Mouse (Mus musculus) intestine, embryonic 15.5 days (tissue): ENCODE measurements around the gene Pomgnt2. TPM values are rescaled to one million over a fixed set of nuclear protein-coding genes. Genes with fewer than 3 reads are reported as not detected.

Source experiments
- ATAC-seq: fragments of 200-750 bp; cut with Nextera tagmentation; 2 replicates; pipeline ENCODE4 v1.8.0; 2017; ENCODE audit warnings: moderate TSS enrichment, moderate library complexity
- H3K27ac ChIP-seq: fragments of 300-500 bp; sonication (generic); 2 replicates; pipeline ENCODE4 v1.5.1; 2015; ENCODE audit warnings: mild to moderate bottlenecking, inconsistent platforms
- H3K27me3 ChIP-seq: fragments of 300-500 bp; sonication (generic); replicated peaks from 2 replicates; pipeline ENCODE4 v1.6.1; 2015; ENCODE audit warnings: inconsistent platforms
- H3K36me3 ChIP-seq: fragments of 300-500 bp; sonication (generic); 2 replicates; pipeline ENCODE4 v1.6.1; 2015; ENCODE audit warnings: inconsistent platforms
- H3K4me1 ChIP-seq: fragments of 300-500 bp; sonication (generic); replicated peaks from 2 replicates; pipeline ENCODE4 v1.6.1; 2015; ENCODE audit warnings: inconsistent platforms
- H3K4me2 ChIP-seq: fragments of 300-500 bp; sonication (generic); replicated peaks from 2 replicates; pipeline ENCODE4 v1.6.1; 2015; ENCODE audit warnings: mild to moderate bottlenecking, inconsistent platforms
- H3K4me3 ChIP-seq: fragments of 300-500 bp; sonication (generic); replicated peaks from 2 replicates; pipeline ENCODE4 v1.5.1; 2015; ENCODE audit warnings: inconsistent platforms
- H3K9ac ChIP-seq: fragments of 300-500 bp; sonication (generic); 2 replicates; pipeline ENCODE4 v1.6.1; 2015; ENCODE audit warnings: inconsistent platforms
- H3K9me3 ChIP-seq: fragments of 300-500 bp; sonication (generic); 2 replicates; pipeline ENCODE4 v1.6.1; 2016; ENCODE audit warnings: inconsistent platforms
- WGBS: fragments of 180-500 bp; shearing (Covaris S2); methylation state at CpG from one replicate; pipeline ENCODE4 v1.1.7; 2015; 5-methylcytosine and 5-hydroxymethylcytosine counted together
- polyA plus RNA-seq: library from polyadenylated mRNA; unstranded; fragments of >200 nt; fragmentation: Nextera tagmentation; extraction: Ambion mirVana; gene quantifications from 2 replicates; pipeline ENCODE4 v1.2.1, GENCODE M21; 2015

Pomgnt2 gene
- polyA plus RNA-seq, 1 experiment from 2014 or later, result 12.9 TPM

DNA sequence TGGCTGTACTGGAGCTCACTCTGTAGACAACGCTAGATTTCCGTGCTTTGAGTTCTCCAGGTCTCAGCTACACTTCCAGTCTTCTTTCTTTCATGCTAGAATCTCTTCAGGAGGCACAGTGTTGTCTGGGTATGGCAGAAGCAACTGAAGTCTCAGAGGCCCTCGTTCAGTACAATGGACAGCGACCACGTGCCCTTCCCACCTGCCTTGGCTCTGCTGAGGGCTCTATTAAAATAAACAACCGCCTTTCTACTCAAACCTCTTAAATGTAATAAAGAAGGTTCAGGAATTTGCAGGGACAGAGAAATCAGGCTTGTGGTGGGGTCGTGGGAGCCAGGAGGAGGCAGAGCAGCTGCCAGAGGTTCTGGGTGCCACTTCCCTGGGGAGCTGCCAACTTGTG, 9.7 kb upstream of the Pomgnt2 start:
- Histone ChIP-seq H3K4me3 (no peak overlapping the region), H3K27ac (no peak overlapping the region), H3K9me3 (no peaks in the 10 kb centered on the region), H3K4me2 (no peak overlapping the region), H3K27me3 (no peaks in the 10 kb centered on the region), H3K36me3 (no peaks in the 10 kb centered on the region), H3K9ac (no peak overlapping the region), H3K4me1 (no peaks in the 10 kb centered on the region)
- no peak for ATAC-seq
- 6% methylated on average over 7 of the region's 7 CpGs for WGBS

- Histone ChIP-seq H3K36me3 (no peaks in the 10 kb centered on the region), H3K9ac (no peak overlapping the region), H3K4me3 (no peak overlapping the region), H3K27me3 (no peaks in the 10 kb centered on the region), H3K9me3 (no peaks in the 10 kb centered on the region), H3K27ac (no peak overlapping the region), H3K4me2 (no peak overlapping the region), H3K4me1 (no peaks in the 10 kb centered on the region)
- ATAC-seq, result no peak
- WGBS, result 94% methylated on average over 2 of the region's 2 CpGs
Observed at GRCm38 (mm10) chr9:122006175-122006574, 9.3 kb upstream of the Pomgnt2 start.

- no peak overlapping the region for H3K9ac ChIP-seq
- WGBS, result 57% methylated on average over 4 of the region's 4 CpGs
- no peaks in the 10 kb centered on the region for H3K27me3 ChIP-seq
- no peak overlapping the region for H3K4me3 ChIP-seq
- H3K4me2 ChIP-seq, result no peak overlapping the region
- H3K9me3 ChIP-seq, result no peaks in the 10 kb centered on the region
- ATAC-seq, result no peak
- no peak overlapping the region for H3K27ac ChIP-seq
- H3K4me1 ChIP-seq, result peaks cover 6% of the 10 kb centered on the region; the same call in 1 of the 2 replicates
- H3K36me3 ChIP-seq, result no peaks in the 10 kb centered on the region
Observed at GRCm38 (mm10) chr9:121997978-121998377, 1.1 kb upstream of the Pomgnt2 start.

DNA sequence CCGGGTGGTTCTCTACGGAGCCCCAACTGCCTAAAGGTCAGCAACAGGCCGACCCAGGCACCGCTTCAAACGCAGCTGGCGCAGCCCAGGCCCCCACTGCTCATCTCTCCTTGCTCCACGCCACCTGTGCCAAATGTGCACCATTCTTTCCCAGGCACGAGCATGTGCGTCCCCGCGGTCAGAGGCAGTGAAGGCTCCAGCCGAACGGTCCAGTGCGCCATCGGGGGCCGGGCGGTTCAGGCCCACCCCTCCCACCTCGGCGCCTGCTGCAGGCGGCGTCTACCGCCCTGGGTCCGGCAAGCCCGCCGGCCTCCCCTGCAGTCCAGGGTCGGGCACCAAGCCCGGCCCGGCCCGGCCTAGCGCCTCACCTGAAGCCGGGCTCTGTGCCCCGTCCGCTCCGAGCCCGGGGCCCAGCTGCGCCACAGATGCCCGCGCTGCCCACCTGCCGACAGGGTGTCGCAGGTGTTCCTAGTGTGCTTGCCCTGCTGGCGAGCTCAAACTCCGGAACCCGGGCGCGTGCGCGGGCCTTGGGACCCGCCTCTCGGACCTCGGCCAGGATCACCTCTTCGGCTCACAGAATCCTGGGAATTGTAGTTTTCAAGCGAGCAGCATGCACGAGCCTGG, 1.3 kb downstream of the Pomgnt2 start:
- ATAC-seq, result peak; percentile 95
- H3K4me2 ChIP-seq, result peak overlapping the region; percentile 96
- WGBS, result under 1% methylated on average over 53 of the region's 53 CpGs
- H3K27ac ChIP-seq, result 0 out of 2 replicates have a peak overlapping the region, but pooled peaks have one; percentile 1
- no peaks in the 10 kb centered on the region for H3K9me3 ChIP-seq
- H3K27me3 ChIP-seq, result no peaks in the 10 kb centered on the region
- H3K4me1 ChIP-seq, result peaks cover 6% of the 10 kb centered on the region; the same call in 1 of the 2 replicates
- no peaks in the 10 kb centered on the region for H3K36me3 ChIP-seq
- peak overlapping the region; percentile 71 for H3K4me3 ChIP-seq
- H3K9ac ChIP-seq, result peak overlapping the region; percentile 82

- H3K9ac ChIP-seq, result peak overlapping the region; percentile 82
- H3K9me3 ChIP-seq, result no peaks in the 10 kb centered on the region
- H3K27ac ChIP-seq, result no peak overlapping the region
- no peak for ATAC-seq
- no peaks in the 10 kb centered on the region for H3K27me3 ChIP-seq
- H3K4me1 ChIP-seq, result peaks cover 6% of the 10 kb centered on the region; the same call in 1 of the 2 replicates
- H3K36me3 ChIP-seq, result no peaks in the 10 kb centered on the region
- peak overlapping the region; percentile 96 for H3K4me2 ChIP-seq
- H3K4me3 ChIP-seq, result peak overlapping the region; percentile 71
- 12% methylated on average over 10 of the region's 10 CpGs for WGBS
Observed at GRCm38 (mm10) chr9:121995077-121995476, 1.8 kb downstream of the Pomgnt2 start.

DNA sequence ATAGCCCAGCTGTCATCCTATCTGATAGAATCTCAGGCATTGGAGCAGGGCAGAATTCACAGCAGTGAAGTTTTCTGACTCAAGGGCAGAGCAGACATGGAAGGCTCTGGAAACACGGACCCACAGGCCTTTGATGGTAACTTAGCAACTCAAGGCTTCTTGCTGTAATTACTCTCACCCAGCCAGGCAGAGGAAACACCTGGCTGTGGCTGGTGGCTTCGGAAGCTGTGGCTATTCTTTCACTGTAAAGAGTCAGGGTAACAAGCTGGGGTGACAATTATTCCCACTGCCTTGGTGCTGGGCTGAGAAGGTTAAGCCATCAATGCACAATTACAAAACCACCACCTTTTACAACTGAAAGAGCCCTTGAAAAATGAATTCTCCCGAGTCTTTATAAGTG, 3.9 kb downstream of the Pomgnt2 start:
- 77% methylated on average over 3 of the region's 3 CpGs for WGBS
- no peak for ATAC-seq
- H3K9me3 ChIP-seq, result no peaks in the 10 kb centered on the region
- H3K4me1 ChIP-seq, result peaks cover 6% of the 10 kb centered on the region; the same call in 1 of the 2 replicates
- no peak overlapping the region for H3K27ac ChIP-seq
- H3K4me2 ChIP-seq, result no peak overlapping the region
- H3K9ac ChIP-seq, result no peak overlapping the region
- H3K27me3 ChIP-seq, result no peaks in the 10 kb centered on the region
- no peaks in the 10 kb centered on the region for H3K36me3 ChIP-seq
- no peak overlapping the region for H3K4me3 ChIP-seq

GRCm38 (mm10) chr9:121991041-121991440, 5.9 kb downstream of the Pomgnt2 start:
- 64% methylated on average over 5 of the region's 5 CpGs for WGBS
- Histone ChIP-seq H3K9me3 (no peaks in the 10 kb centered on the region), H3K9ac (no peak overlapping the region), H3K4me2 (no peak overlapping the region), H3K27me3 (no peaks in the 10 kb centered on the region), H3K4me1 (peaks cover 6% of the 10 kb centered on the region; the same call in 1 of the 2 replicates), H3K36me3 (no peaks in the 10 kb centered on the region), H3K27ac (no peak overlapping the region), H3K4me3 (no peak overlapping the region)
- ATAC-seq, result no peak

- Histone ChIP-seq H3K36me3 (no peaks in the 10 kb centered on the region), H3K9ac (no peak overlapping the region), H3K4me3 (no peak overlapping the region), H3K4me2 (no peak overlapping the region), H3K4me1 (no peaks in the 10 kb centered on the region), H3K27me3 (no peaks in the 10 kb centered on the region), H3K9me3 (no peaks in the 10 kb centered on the region), H3K27ac (no peak overlapping the region)
- 45% methylated on average over 5 of the region's 5 CpGs for WGBS
- ATAC-seq, result no peak
Observed at GRCm38 (mm10) chr9:121989536-121989935, 7.4 kb downstream of the Pomgnt2 start.

DNA sequence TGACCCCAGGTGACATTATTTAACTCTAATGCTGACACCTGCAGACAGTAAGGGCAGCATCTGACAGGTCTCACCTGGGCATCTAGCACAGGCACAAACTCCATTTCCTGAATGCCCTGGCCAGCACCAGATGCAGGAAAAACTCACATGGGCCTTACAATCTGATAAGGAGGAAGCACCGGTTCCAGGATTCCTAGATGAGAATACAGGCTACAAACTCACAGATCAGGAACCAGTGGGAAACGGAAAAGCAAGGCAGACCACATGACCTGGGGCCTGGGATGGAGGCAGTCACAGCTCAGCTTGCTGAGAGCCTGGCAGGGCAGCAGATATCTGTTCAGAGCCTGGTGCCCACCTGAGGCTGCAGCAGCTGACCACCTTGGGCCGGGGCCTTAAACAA, 8.0 kb downstream of the Pomgnt2 start:
- 67% methylated on average over 3 of the region's 3 CpGs for WGBS

DNA sequence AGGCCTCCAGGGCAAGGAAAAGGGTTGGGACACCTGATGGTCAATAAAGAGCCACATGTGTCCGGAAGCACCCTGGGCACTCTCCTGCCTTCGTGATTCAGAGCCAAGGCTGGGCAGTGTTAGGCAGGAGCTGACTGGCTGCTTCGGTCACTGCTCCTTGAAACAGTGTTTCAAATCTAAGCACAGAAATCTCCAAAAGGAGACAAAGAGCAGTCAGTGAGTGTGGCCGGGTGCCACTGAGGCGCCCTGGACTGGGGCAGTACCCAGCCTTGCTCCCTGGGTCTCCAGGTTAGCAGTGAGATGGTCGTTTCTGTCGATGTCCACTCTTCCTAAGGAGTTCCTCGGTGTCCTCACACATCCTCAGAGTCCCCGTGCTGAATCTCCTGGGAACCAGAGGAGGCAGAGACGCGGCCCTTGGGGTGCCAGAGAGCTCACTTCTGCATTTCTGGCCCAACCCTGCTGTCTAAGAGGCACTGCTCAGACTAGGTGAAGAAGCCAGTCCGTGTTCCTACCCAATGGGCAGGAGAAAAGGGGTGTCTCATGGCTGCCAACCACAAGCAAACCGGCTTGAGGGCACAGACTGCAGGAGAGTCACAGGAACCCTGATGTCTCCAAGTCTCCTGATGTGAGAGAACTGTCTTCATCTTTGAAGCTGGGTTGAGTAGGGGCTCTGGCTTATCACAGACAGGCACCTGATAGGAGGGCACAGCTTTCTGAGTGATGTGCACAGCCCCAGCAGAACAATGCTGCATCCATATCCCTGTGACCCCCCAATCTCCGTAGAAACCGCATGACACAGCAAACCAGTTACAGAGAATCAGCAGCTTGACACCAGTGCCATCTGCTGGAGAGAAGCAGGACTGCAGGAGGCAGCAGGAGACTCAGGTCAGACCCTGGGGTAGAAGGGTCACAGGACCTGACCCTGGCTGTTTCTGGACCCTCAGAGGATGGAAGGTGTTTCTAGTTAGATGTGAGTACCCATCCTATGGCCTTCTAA, 12.1 kb downstream of the Pomgnt2 start:
- ATAC-seq, result peak; percentile 35; the same call in 1 of the 2 replicates

More for the DNA sequence above, 8.0 kb downstream of the Pomgnt2 start:
- Histone ChIP-seq H3K27ac (no peak overlapping the region), H3K9me3 (no peaks in the 10 kb centered on the region), H3K36me3 (no peaks in the 10 kb centered on the region), H3K27me3 (no peaks in the 10 kb centered on the region), H3K4me2 (no peak overlapping the region), H3K4me3 (no peak overlapping the region), H3K9ac (no peak overlapping the region), H3K4me1 (no peaks in the 10 kb centered on the region)
- no peak for ATAC-seq

GRCm38 (mm10) chr9:121983504-121983903, 13.4 kb downstream of the Pomgnt2 start:
- 50% methylated on average over 15 of the region's 15 CpGs for WGBS
- Histone ChIP-seq H3K4me1 (no peaks in the 10 kb centered on the region), H3K27ac (no peak overlapping the region), H3K4me3 (no peak overlapping the region), H3K27me3 (no peaks in the 10 kb centered on the region), H3K36me3 (no peaks in the 10 kb centered on the region), H3K9me3 (no peaks in the 10 kb centered on the region), H3K9ac (no peak overlapping the region), H3K4me2 (no peak overlapping the region)
- peak; percentile 56; the same call in 1 of the 2 replicates for ATAC-seq

More for the DNA sequence above, 12.1 kb downstream of the Pomgnt2 start:
- H3K36me3 ChIP-seq, result no peaks in the 10 kb centered on the region
- no peaks in the 10 kb centered on the region for H3K4me1 ChIP-seq
- H3K27ac ChIP-seq, result no peak overlapping the region
- WGBS, result 69% methylated on average over 15 of the region's 15 CpGs
- H3K9ac ChIP-seq, result no peak overlapping the region
- H3K4me2 ChIP-seq, result no peak overlapping the region
- H3K27me3 ChIP-seq, result no peaks in the 10 kb centered on the region
- H3K9me3 ChIP-seq, result no peaks in the 10 kb centered on the region
- no peak overlapping the region for H3K4me3 ChIP-seq

GRCm38 (mm10) chr9:121982665-121983064, 14.2 kb downstream of the Pomgnt2 start:
- Histone ChIP-seq H3K9ac (no peak overlapping the region), H3K9me3 (no peaks in the 10 kb centered on the region), H3K4me2 (no peak overlapping the region), H3K4me3 (no peak overlapping the region), H3K27ac (no peak overlapping the region), H3K4me1 (no peaks in the 10 kb centered on the region), H3K27me3 (no peaks in the 10 kb centered on the region), H3K36me3 (no peaks in the 10 kb centered on the region)
- WGBS, result 90% methylated on average over 15 of the region's 15 CpGs
- no peak for ATAC-seq
